Mouse (Mus musculus): ENCODE measurements around the gene Sema5a.
"Not testable (repeated sequence)": the region's sequence is repeated elsewhere in the genome, so short reads cannot be mapped to it uniquely, and the experiment has no call there.

Sema5a gene

GRCm38 (mm10) chr15:32244344-32244955 lies at the start of gene Sema5a:
TSS of gene Sema5a (plus strand) at chr15:32244810.
- DNase-seq (ENCODE audit: low spot score), result peak; percentile 80

- DNase-seq (ENCODE audit: low spot score), result no peak
Observed at GRCm38 (mm10) chr15:32198076-32198475, 46.5 kb upstream of the Sema5a start.

- DNase-seq (ENCODE audit: low spot score), result no peak
Observed at GRCm38 (mm10) chr15:32198561-32198960, 46.0 kb upstream of the Sema5a start.

- no peak for DNase-seq (ENCODE audit: low spot score)
Observed at GRCm38 (mm10) chr15:32203242-32203641, 41.4 kb upstream of the Sema5a start.

GRCm38 (mm10) chr15:32204908-32205307 lies 39.7 kb upstream of the Sema5a start:
- no peak for DNase-seq (ENCODE audit: low spot score)

- not testable (repeated sequence) for DNase-seq (ENCODE audit: low spot score)
Observed at GRCm38 (mm10) chr15:32214687-32215086, 29.9 kb upstream of the Sema5a start.

- no peak for DNase-seq (ENCODE audit: low spot score)
Observed at GRCm38 (mm10) chr15:32223028-32223427, 21.6 kb upstream of the Sema5a start.

GRCm38 (mm10) chr15:32225394-32225793 lies 19.2 kb upstream of the Sema5a start:
- DNase-seq (ENCODE audit: low spot score), result no peak

- no peak for DNase-seq (ENCODE audit: low spot score)
Observed at GRCm38 (mm10) chr15:32226381-32226780, 18.2 kb upstream of the Sema5a start.

- DNase-seq (ENCODE audit: low spot score), result no peak
Observed at GRCm38 (mm10) chr15:32226888-32227395, 17.7 kb upstream of the Sema5a start.

GRCm38 (mm10) chr15:32230066-32230465 lies 14.5 kb upstream of the Sema5a start:
- DNase-seq (ENCODE audit: low spot score), result no peak

- DNase-seq (ENCODE audit: low spot score), result no peak
Observed at GRCm38 (mm10) chr15:32232189-32232588, 12.4 kb upstream of the Sema5a start.

- peak; percentile 46 for DNase-seq (ENCODE audit: low spot score)
Observed at GRCm38 (mm10) chr15:32232666-32233141, 11.9 kb upstream of the Sema5a start.

GRCm38 (mm10) chr15:32233451-32233850 lies 11.2 kb upstream of the Sema5a start:
- no peak for DNase-seq (ENCODE audit: low spot score)

- no peak for DNase-seq (ENCODE audit: low spot score)
Observed at GRCm38 (mm10) chr15:32239099-32239498, 5.5 kb upstream of the Sema5a start.

- DNase-seq (ENCODE audit: low spot score), result no peak
Observed at GRCm38 (mm10) chr15:32240159-32240558, 4.5 kb upstream of the Sema5a start.

- DNase-seq (ENCODE audit: low spot score), result no peak
Observed at GRCm38 (mm10) chr15:32241666-32242065, 2.9 kb upstream of the Sema5a start.

- DNase-seq (ENCODE audit: low spot score), result peak; percentile 62
Observed at GRCm38 (mm10) chr15:32243096-32243785, 1.4 kb upstream of the Sema5a start.

GRCm38 (mm10) chr15:32243824-32244223 lies 786 bp upstream of the Sema5a start:
- DNase-seq (ENCODE audit: low spot score), result no peak

- no peak for DNase-seq (ENCODE audit: low spot score)
Observed at GRCm38 (mm10) chr15:32244956-32245836, 586 bp downstream of the Sema5a start.

- DNase-seq (ENCODE audit: low spot score), result peak; percentile 91
Observed at GRCm38 (mm10) chr15:32245837-32246670, 1.4 kb downstream of the Sema5a start.

Data from urinary bladder, postnatal 14 days (tissue).